Mouse (Mus musculus) limb, embryonic 15.5 days (tissue): ENCODE measurements around the gene Rps29. TPM values are rescaled to one million over a fixed set of nuclear protein-coding genes. Genes with fewer than 3 reads are reported as not detected.

Experiments used
- ATAC-seq: fragments of 200-750 bp; cut with Nextera tagmentation; 2 replicates; pipeline ENCODE4 v1.8.0; 2017; ENCODE audit warnings: low read depth, moderate TSS enrichment; ENCODE audit not compliant: insufficient number of reproducible peaks, low FRiP score, low TSS enrichment
- H3K27ac ChIP-seq: fragments of 300-500 bp; sonication (generic); 2 replicates; pipeline ENCODE4 v1.5.1; 2015; ENCODE audit warnings: moderate library complexity, mild to moderate bottlenecking, inconsistent platforms
- H3K27me3 ChIP-seq: fragments of 300-500 bp; sonication (generic); 2 replicates; pipeline ENCODE4 v1.6.1; 2015; ENCODE audit warnings: inconsistent platforms
- H3K36me3 ChIP-seq: fragments of 300-500 bp; sonication (generic); 2 replicates; pipeline ENCODE4 v1.6.1; 2015; ENCODE audit warnings: inconsistent platforms
- H3K4me1 ChIP-seq: fragments of 300-500 bp; sonication (generic); 2 replicates; pipeline ENCODE4 v1.6.1; 2015; ENCODE audit warnings: inconsistent platforms
- H3K4me2 ChIP-seq: fragments of 300-500 bp; sonication (generic); 2 replicates; pipeline ENCODE4 v1.6.1; 2015; ENCODE audit warnings: mild to moderate bottlenecking, inconsistent platforms
- H3K4me3 ChIP-seq: fragments of 300-500 bp; sonication (generic); 2 replicates; pipeline ENCODE4 v1.5.1; 2015; ENCODE audit warnings: mild to moderate bottlenecking, inconsistent platforms
- H3K9ac ChIP-seq: fragments of 300-500 bp; sonication (generic); 2 replicates; pipeline ENCODE4 v1.6.1; 2015; ENCODE audit warnings: inconsistent platforms
- H3K9me3 ChIP-seq: fragments of 300-500 bp; sonication (generic); 2 replicates; pipeline ENCODE4 v1.6.1; 2016; ENCODE audit warnings: inconsistent platforms
- WGBS: fragments of 180-500 bp; shearing (Covaris S2); methylation state at CpG from one replicate; pipeline ENCODE4 v1.1.7; 2015; 5-methylcytosine and 5-hydroxymethylcytosine counted together
- microRNA-seq: library from miRNA; unstranded; fragments of <30 nt; microRNA quantifications from one replicate; pipeline ENCODE4, GENCODE M21; 2016
- polyA plus RNA-seq: library from polyadenylated mRNA; unstranded; fragments of >200 nt; fragmentation: Nextera tagmentation; extraction: Ambion mirVana; gene quantifications from 2 replicates; pipeline ENCODE4 v1.2.1, GENCODE M21; 2015

Gene Rps29
- polyA plus RNA-seq, 1 experiment from 2014 or later, result 1,758 TPM

GRCm38 (mm10) chr12:69125066-69125465, 33.9 kb downstream of the Rps29 start:
- Histone ChIP-seq H3K27ac (no peak overlapping the region), H3K4me2 (no peak overlapping the region), H3K9ac (no peak overlapping the region), H3K36me3 (no peaks in the 10 kb centered on the region), H3K4me1 (0 out of 2 replicates have a peak, but pooled peaks cover 3% of the 10 kb centered on the region), H3K4me3 (no peak overlapping the region), H3K27me3 (no peaks in the 10 kb centered on the region), H3K9me3 (no peaks in the 10 kb centered on the region)
- WGBS, result 85% methylated on average over 5 of the region's 5 CpGs
- no peak for ATAC-seq

- Histone ChIP-seq H3K27me3 (no peaks in the 10 kb centered on the region), H3K4me2 (no peak overlapping the region), H3K9me3 (no peaks in the 10 kb centered on the region), H3K4me3 (no peak overlapping the region), H3K27ac (no peak overlapping the region), H3K36me3 (no peaks in the 10 kb centered on the region), H3K9ac (no peak overlapping the region), H3K4me1 (no peaks in the 10 kb centered on the region)
- ATAC-seq, result no peak
- WGBS, result 90% methylated on average over 11 of the region's 11 CpGs
These were observed 36.2 kb downstream of the Rps29 start for GRCm38 (mm10) chr12:69122801-69123200.

- Histone ChIP-seq H3K4me3 (no peak overlapping the region), H3K4me1 (no peaks in the 10 kb centered on the region), H3K36me3 (no peaks in the 10 kb centered on the region), H3K9me3 (no peaks in the 10 kb centered on the region), H3K4me2 (no peak overlapping the region), H3K27ac (no peak overlapping the region), H3K27me3 (no peaks in the 10 kb centered on the region), H3K9ac (no peak overlapping the region)
- no peak for ATAC-seq
- 82% methylated on average over 6 of the region's 6 CpGs for WGBS
These were observed 39.1 kb downstream of the Rps29 start for GRCm38 (mm10) chr12:69119908-69120307.

Small RNA genes within 50 kb of the gene (microRNA-seq; reads per million reads assigned to microRNA genes)
- not detected for gene Gm47287
- gene Gm47295, result not detected

Other genes starting within 250 kb of the Rps29 start
- 19.5 and 21.3 TPM in 2 replicates for gene Lrr1, start 9.6 kb upstream of the Rps29 start, polyA plus RNA-seq
- 551 and 592 TPM in 2 replicates for gene Rpl36al, start 24.9 kb upstream of the Rps29 start, polyA plus RNA-seq
- gene Mgat2, start 25.0 kb upstream of the Rps29 start, polyA plus RNA-seq, result 63.4 and 65.2 TPM in 2 replicates
- gene Gm49383, start 37.9 kb upstream of the Rps29 start, polyA plus RNA-seq, result 28.2 and 30.7 TPM in 2 replicates
- 8.2 and 8.8 TPM in 2 replicates for gene Dnaaf2, start 39.2 kb upstream of the Rps29 start, polyA plus RNA-seq
- 24.2 and 24.4 TPM in 2 replicates for gene Gm49384, start 45.1 kb upstream of the Rps29 start, polyA plus RNA-seq
- 23.1 and 24.0 TPM in 2 replicates for gene Pole2, start 69.0 kb upstream of the Rps29 start, polyA plus RNA-seq
- gene Klhdc1, start 82.0 kb upstream of the Rps29 start, polyA plus RNA-seq, result 7.6 and 10.6 TPM in 2 replicates
- 105 and 111 TPM in 2 replicates for gene Klhdc2, start 137.5 kb upstream of the Rps29 start, polyA plus RNA-seq
- gene Nemf, start 198.0 kb upstream of the Rps29 start, polyA plus RNA-seq, result 84.7 and 88.7 TPM in 2 replicates
- 59.8 and 73.7 TPM in 2 replicates for gene Arf6, start 213.0 kb upstream of the Rps29 start, polyA plus RNA-seq
- 1.8 and 2.4 TPM in 2 replicates for gene Gm9887, start 213.3 kb upstream of the Rps29 start, polyA plus RNA-seq